Mouse (Mus musculus) forebrain, embryonic 14.5 days (tissue): ENCODE measurements around the gene Rrh. TPM values are rescaled to one million over a fixed set of nuclear protein-coding genes. Genes with fewer than 3 reads are reported as not detected.
A peak's percentile ranks its signal among the peaks of the same experiment; 100 is the strongest.

Source experiments
- ATAC-seq: fragments of 200-750 bp; cut with Nextera tagmentation; 2 replicates; pipeline ENCODE4 v1.8.0; 2017; ENCODE audit warnings: mild to moderate bottlenecking, moderate library complexity
- DNase-seq: peaks from one replicate; pipeline ENCODE4 v3.0.0-alpha.2; 2015; ENCODE audit warnings: low spot score
- H3K27ac ChIP-seq: fragments of 300-500 bp; sonication (generic); 2 replicates; pipeline ENCODE4 v1.5.1; 2014; ENCODE audit warnings: low read depth, mild to moderate bottlenecking, control low read depth, low read length, moderate library complexity
- H3K27me3 ChIP-seq: fragments of 300-500 bp; sonication (generic); replicated peaks from 2 replicates; pipeline ENCODE4 v1.6.1; 2014; ENCODE audit warnings: low read length, control low read depth, mixed read lengths; ENCODE audit not compliant: control insufficient read depth, insufficient read depth
- H3K36me3 ChIP-seq: fragments of 300-500 bp; sonication (generic); 2 replicates; pipeline ENCODE4 v1.6.1; 2014; ENCODE audit warnings: low read length, control low read depth; ENCODE audit not compliant: control insufficient read depth, insufficient read depth
- H3K4me1 ChIP-seq: fragments of 300-500 bp; sonication (generic); 2 replicates; pipeline ENCODE4 v1.6.1; 2014; ENCODE audit warnings: antibody characterized with exemption, low read length, control low read depth; ENCODE audit not compliant: control insufficient read depth, insufficient read depth
- H3K4me2 ChIP-seq: fragments of 300-500 bp; sonication (generic); 2 replicates; pipeline ENCODE4 v1.6.1; 2014; ENCODE audit warnings: mild to moderate bottlenecking, control low read depth, low read length
- H3K4me3 ChIP-seq: fragments of 300-500 bp; sonication (generic); 2 replicates; pipeline ENCODE4 v1.5.1; 2014; ENCODE audit warnings: low read depth, low read length, control low read depth
- H3K9ac ChIP-seq: fragments of 300-500 bp; sonication (generic); 2 replicates; pipeline ENCODE4 v1.6.1; 2014; ENCODE audit warnings: mild to moderate bottlenecking, low read length, control low read depth, moderate library complexity
- H3K9me3 ChIP-seq: fragments of 300-500 bp; sonication (generic); replicated peaks from 2 replicates; pipeline ENCODE4 v1.6.1; 2016; ENCODE audit warnings: low read length, control low read depth, mixed read lengths; ENCODE audit not compliant: control insufficient read depth
- WGBS: fragments of 180-500 bp; shearing (Covaris S2); extraction: QIAGEN DNeasy Blood & Tissue Kit; methylation state at CpG from one replicate; pipeline ENCODE4 v1.1.7; 2014; 5-methylcytosine and 5-hydroxymethylcytosine counted together
- polyA plus RNA-seq: library from polyadenylated mRNA; unstranded; fragments of >200 nt; fragmentation: Nextera tagmentation; extraction: Ambion mirVana; gene quantifications from 2 replicates; pipeline ENCODE4 v1.2.1, GENCODE M21; 2014

The Rrh gene
- polyA plus RNA-seq, 1 experiment from 2014 or later, result 0.28 TPM

- H3K9me3 ChIP-seq, result no peaks in the 10 kb centered on the region
- H3K27me3 ChIP-seq, result no peaks in the 10 kb centered on the region
- H3K4me2 ChIP-seq, result no peak within 1 kb of the TSS
- no peak within 1 kb of the TSS for H3K9ac ChIP-seq
- no peak within 1 kb of the TSS for H3K27ac ChIP-seq
- 75% methylated on average over 10 of the region's 10 CpGs for WGBS
- DNase-seq (no peak), ATAC-seq (no peak)
- H3K4me3 ChIP-seq, result no peak within 1 kb of the TSS
- no peaks in the 10 kb centered on the region for H3K36me3 ChIP-seq
- no peaks in the 10 kb centered on the region for H3K4me1 ChIP-seq
Measured at GRCm38 (mm10) chr3:129803765-129804164, 18.6 kb downstream of the Rrh start, which contains the start of gene Lrit3. TSS of gene Lrit3 (minus strand) at chr3:129804030.

- Histone ChIP-seq H3K9ac (no peak overlapping the region), H3K36me3 (no peaks in the 10 kb centered on the region), H3K4me2 (no peak overlapping the region), H3K4me1 (no peaks in the 10 kb centered on the region), H3K9me3 (no peaks in the 10 kb centered on the region), H3K4me3 (no peak overlapping the region), H3K27me3 (no peaks in the 10 kb centered on the region), H3K27ac (no peak overlapping the region)
- WGBS, result 79% methylated on average over 2 of the region's 2 CpGs
- ATAC-seq (no peak), DNase-seq (no peak)
Measured at GRCm38 (mm10) chr3:129799011-129799410, 23.4 kb downstream of the Rrh start.

- WGBS, result 87% methylated on average over 11 of the region's 11 CpGs
- Histone ChIP-seq H3K9ac (no peak overlapping the region), H3K4me3 (no peak overlapping the region), H3K36me3 (no peaks in the 10 kb centered on the region), H3K4me2 (no peak overlapping the region), H3K27me3 (no peaks in the 10 kb centered on the region), H3K27ac (no peak overlapping the region), H3K4me1 (no peaks in the 10 kb centered on the region), H3K9me3 (no peaks in the 10 kb centered on the region)
- ATAC-seq (no peak), DNase-seq (no peak)
Measured at GRCm38 (mm10) chr3:129798551-129798950, 23.8 kb downstream of the Rrh start.

- H3K27me3 ChIP-seq, result no peaks in the 10 kb centered on the region
- no peak overlapping the region for H3K4me3 ChIP-seq
- H3K27ac ChIP-seq, result no peak overlapping the region
- DNase-seq, result no peak
- WGBS, result 85% methylated on average over 5 of the region's 5 CpGs
- H3K9ac ChIP-seq, result no peak overlapping the region
- H3K9me3 ChIP-seq, result no peaks in the 10 kb centered on the region
- H3K4me2 ChIP-seq, result no peak overlapping the region
- ATAC-seq, result no peak
- H3K36me3 ChIP-seq, result no peaks in the 10 kb centered on the region
- no peaks in the 10 kb centered on the region for H3K4me1 ChIP-seq
Measured at GRCm38 (mm10) chr3:129797341-129797740, 25.0 kb downstream of the Rrh start.

GRCm38 (mm10) chr3:129793801-129794200, 28.6 kb downstream of the Rrh start:
- Histone ChIP-seq H3K27ac (no peak overlapping the region), H3K9ac (no peak overlapping the region), H3K36me3 (no peaks in the 10 kb centered on the region), H3K27me3 (no peaks in the 10 kb centered on the region), H3K4me1 (no peaks in the 10 kb centered on the region), H3K4me3 (no peak overlapping the region), H3K9me3 (no peaks in the 10 kb centered on the region), H3K4me2 (no peak overlapping the region)
- ATAC-seq (no peak), DNase-seq (no peak)
- 88% methylated on average over 5 of the region's 5 CpGs for WGBS

GRCm38 (mm10) chr3:129782746-129783145, 39.6 kb downstream of the Rrh start:
- Histone ChIP-seq H3K4me3 (no peak overlapping the region), H3K36me3 (no peaks in the 10 kb centered on the region), H3K27ac (no peak overlapping the region), H3K4me2 (no peak overlapping the region), H3K27me3 (no peaks in the 10 kb centered on the region), H3K9me3 (no peaks in the 10 kb centered on the region), H3K9ac (no peak overlapping the region), H3K4me1 (no peaks in the 10 kb centered on the region)
- WGBS, result 89% methylated on average over 3 of the region's 3 CpGs
- ATAC-seq (no peak), DNase-seq (no peak)

- peak; percentile 7 for DNase-seq
- ATAC-seq, result no peak
- H3K9ac ChIP-seq, result no peak overlapping the region
- no peak overlapping the region for H3K4me3 ChIP-seq
- no peaks in the 10 kb centered on the region for H3K9me3 ChIP-seq
- no peaks in the 10 kb centered on the region for H3K27me3 ChIP-seq
- no peaks in the 10 kb centered on the region for H3K36me3 ChIP-seq
- WGBS, result 31% methylated on average over 10 of the region's 10 CpGs
- H3K27ac ChIP-seq, result no peak overlapping the region
- H3K4me1 ChIP-seq, result no peaks in the 10 kb centered on the region
- H3K4me2 ChIP-seq, result no peak overlapping the region
Measured at GRCm38 (mm10) chr3:129781435-129781834, 41.0 kb downstream of the Rrh start.

- Histone ChIP-seq H3K4me2 (no peak overlapping the region), H3K27me3 (no peaks in the 10 kb centered on the region), H3K27ac (no peak overlapping the region), H3K9ac (no peak overlapping the region), H3K4me3 (no peak overlapping the region), H3K4me1 (no peaks in the 10 kb centered on the region), H3K36me3 (no peaks in the 10 kb centered on the region), H3K9me3 (no peaks in the 10 kb centered on the region)
- DNase-seq (no peak), ATAC-seq (no peak)
- 82% methylated on average over 6 of the region's 6 CpGs for WGBS
Measured at GRCm38 (mm10) chr3:129771210-129771609, 51.2 kb downstream of the Rrh start.

GRCm38 (mm10) chr3:129766971-129767794, 55.2 kb downstream of the Rrh start:
- WGBS, result 84% methylated on average over 10 of the region's 10 CpGs
- no peak overlapping the region for H3K4me3 ChIP-seq
- H3K9ac ChIP-seq, result no peak overlapping the region
- no peaks in the 10 kb centered on the region for H3K4me1 ChIP-seq
- H3K27me3 ChIP-seq, result no peaks in the 10 kb centered on the region
- no peaks in the 10 kb centered on the region for H3K36me3 ChIP-seq
- no peak for DNase-seq
- H3K27ac ChIP-seq, result no peak overlapping the region
- no peak overlapping the region for H3K4me2 ChIP-seq
- ATAC-seq, result no peak
- no peaks in the 10 kb centered on the region; the same call in 1 of the 2 replicates for H3K9me3 ChIP-seq
